ENCODE assay signal across 8 mouse cellular contexts in the genomic region with DNA sequence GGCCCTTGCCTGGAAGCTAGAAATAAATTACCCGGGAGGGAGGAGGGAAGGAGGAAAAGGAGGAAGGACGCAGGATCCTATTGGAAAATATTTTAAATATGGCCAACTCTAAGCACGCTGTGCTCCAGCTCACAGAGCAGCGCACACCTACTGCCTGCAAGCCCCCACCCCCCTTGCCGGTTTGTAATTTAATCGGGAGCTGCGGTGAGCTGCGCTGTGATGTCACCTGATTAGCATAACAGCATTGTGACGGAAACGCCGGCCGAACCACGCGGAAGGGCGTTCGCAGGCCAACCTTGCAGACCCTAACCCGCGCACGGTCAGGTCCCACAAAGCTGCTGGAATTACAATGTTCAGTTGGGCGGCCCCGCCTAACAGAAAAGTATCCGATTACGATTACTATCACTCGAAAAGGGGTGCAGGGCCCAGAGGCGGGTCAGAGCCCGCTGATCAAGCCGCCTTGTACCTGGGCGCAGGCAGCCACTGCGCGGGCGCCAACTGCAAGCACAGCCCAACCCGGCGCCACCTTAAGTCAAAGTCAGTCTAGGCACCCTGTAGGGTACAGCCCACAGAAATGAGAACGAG.
DNase-seq lines count a peak whose midpoint lies in the region; ATAC-seq and TF ChIP-seq lines count a peak whose summit lies in the region.

No protein-coding gene starts in this region.

- H3K9me3 ChIP-seq in intestine, postnatal 0 days (ENCODE audit: control insufficient read depth), result no peaks in the 10 kb centered on the region
- no peaks in the 10 kb centered on the region for H3K9me3 ChIP-seq in neural tube, embryonic 14.5 days (ENCODE audit: control insufficient read depth, low read length)

- H3K27ac ChIP-seq in layer of hippocampus, adult 2 months, result peak overlapping the region; percentile 54; the same call in 1 of the 2 replicates
- peak overlapping the region; percentile 88 for H3K27ac ChIP-seq in intestine, postnatal 0 days (ENCODE audit: low read depth, low read length)
- peak overlapping the region; percentile 31; the same call in 1 of the 2 replicates for H3K27ac ChIP-seq in neural tube, embryonic 14.5 days (ENCODE audit: low read depth, low read length)

- peak overlapping the region; percentile 62 for H3K9ac ChIP-seq in intestine, postnatal 0 days (ENCODE audit: low read depth, low read length)
- peak overlapping the region; percentile 51 for H3K9ac ChIP-seq in neural tube, embryonic 14.5 days (replicated peaks; ENCODE audit: low read depth, low read length)

- 0 out of 2 replicates have a peak, but pooled peaks cover 13% of the 10 kb centered on the region for H3K4me1 ChIP-seq in intestine, postnatal 0 days (replicated peaks; ENCODE audit: control insufficient read depth, insufficient read depth, low read length)
- peaks cover 19% of the 10 kb centered on the region for H3K4me1 ChIP-seq in lung, adult 2 months (ENCODE audit: control insufficient read depth, insufficient read depth, low read length)
- H3K4me1 ChIP-seq in neural tube, embryonic 14.5 days (ENCODE audit: control insufficient read depth, insufficient read depth, low read length), result peaks cover 9% of the 10 kb centered on the region; the same call in 1 of the 2 replicates

- peak overlapping the region; percentile 40 for H3K4me3 ChIP-seq in layer of hippocampus, adult 2 months
- H3K4me3 ChIP-seq in intestine, postnatal 0 days (ENCODE audit: low read depth, low read length), result peak overlapping the region; percentile 55
- H3K4me3 ChIP-seq in lung, adult 2 months (replicated peaks; ENCODE audit: extremely low read depth, low read depth, low read length), result peak overlapping the region; percentile 45
- peak overlapping the region; percentile 41 for H3K4me3 ChIP-seq in neural tube, embryonic 14.5 days (ENCODE audit: low read depth, low read length)

- DNase-seq in layer of hippocampus, adult 2 months (ENCODE audit: low spot score in 2 of 2), result peak in 1 of 2 experiments; percentile 17
- DNase-seq in layer of hippocampus, adult 9-11 months, result no peak
- peak; percentile 64 to 74 for DNase-seq in heart, adult 18-20 months
- peak; percentile 69 for DNase-seq in lung, adult 2 months
- DNase-seq in thymus, adult 18-20 months, result peak; percentile 79 to 86

- H3K4me2 ChIP-seq in intestine, postnatal 0 days (replicated peaks; ENCODE audit: low read depth), result peak overlapping the region; percentile 72
- peak overlapping the region; percentile 73 for H3K4me2 ChIP-seq in neural tube, embryonic 14.5 days (ENCODE audit: low read depth, low read length)

- no peaks in the 10 kb centered on the region for H3K27me3 ChIP-seq in intestine, postnatal 0 days (replicated peaks; ENCODE audit: control insufficient read depth, insufficient read depth, low read length)
- no peaks in the 10 kb centered on the region for H3K27me3 ChIP-seq in neural tube, embryonic 14.5 days (ENCODE audit: control insufficient read depth, insufficient read depth, low read length)

- 2% methylated on average over 34 of the region's 34 CpGs for whole genome bisulfite sequencing in intestine, postnatal 0 days
- 6% methylated on average over 34 of the region's 34 CpGs for WGBS in lung, adult 2 months
- under 1% methylated on average over 34 of the region's 34 CpGs for WGBS in neural tube, embryonic 14.5 days

- no peak; the same call in 1 of the 2 replicates for TF ChIP-seq POLR2A in lung, adult 2 months (IDR thresholded peaks at IDR 0.05; ENCODE audit: borderline replicate concordance, extremely low read depth, low read depth, low read length)

- no peaks in the 10 kb centered on the region for H3K36me3 ChIP-seq in intestine, postnatal 0 days (ENCODE audit: control insufficient read depth, insufficient read depth)
- H3K36me3 ChIP-seq in neural tube, embryonic 14.5 days (ENCODE audit: control insufficient read depth, insufficient read depth, low read length), result no peaks in the 10 kb centered on the region

- peak; percentile 32 for TF ChIP-seq CTCF in layer of hippocampus, adult 2 months (conservative IDR thresholded peaks at IDR 0.05)
- peak; percentile 54 for TF ChIP-seq CTCF in intestine, postnatal 0 days (IDR thresholded peaks at IDR 0.05; ENCODE audit: low read depth)
- TF ChIP-seq CTCF in lung, adult 2 months (IDR thresholded peaks at IDR 0.05; ENCODE audit: insufficient read depth, low read length), result no peak

- peak; percentile 76 for ATAC-seq in common myeloid progenitor, adult 5-6 weeks (replicated peaks; ENCODE audit: low read depth, poor library complexity, severe bottlenecking)
- ATAC-seq in intestine, postnatal 0 days, result peak; percentile 86
- ATAC-seq in neural tube, embryonic 14.5 days (ENCODE audit: low read depth), result peak; percentile 94

Comparison
In these comparisons a context has a peak if more than half of its experiments do, and no peak if none do; other contexts are left out.
1. H3K27ac ChIP-seq: peak in every context shown above with its lines; median percentile 88 in intestine, postnatal 0 days; 54 in layer of hippocampus, adult 2 months; 31 in neural tube, embryonic 14.5 days.